ENCODE assay signal across 7 mouse cellular contexts in the genomic region with DNA sequence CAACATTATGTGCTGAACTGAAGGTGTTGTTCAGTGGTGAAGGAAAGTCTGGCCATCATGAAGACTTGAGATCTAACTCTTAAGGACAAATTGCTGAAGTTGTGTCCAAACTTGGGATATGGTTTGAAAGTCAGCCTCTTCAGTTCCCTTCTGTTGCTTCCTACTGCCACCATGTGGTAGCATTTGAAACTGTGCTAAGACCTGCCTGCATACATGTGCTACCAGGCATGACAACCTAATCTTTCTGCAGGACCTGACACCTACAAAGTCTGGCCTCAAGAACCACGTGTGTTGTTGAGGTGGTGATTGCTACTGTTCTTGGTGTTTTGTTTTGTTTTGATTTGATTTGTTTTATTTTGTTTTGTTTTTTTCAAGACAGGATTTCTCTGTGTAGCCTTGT. TPM values are rescaled to one million over a fixed set of nuclear protein-coding genes. Genes with fewer than 3 reads are reported as not detected.
A peak's percentile ranks its signal among the peaks of the same experiment; 100 is the strongest.
DNase-seq lines count a peak whose midpoint lies in the region; ATAC-seq and TF ChIP-seq lines count a peak whose summit lies in the region.

No protein-coding gene starts in this region.

- H3K4me2 ChIP-seq in liver, embryonic 13.5 days, result no peak overlapping the region

- ATAC-seq in liver, embryonic 13.5 days (ENCODE audit: low read depth), result no peak

- H3K27me3 ChIP-seq in C2C12 (ENCODE audit: control insufficient read depth, insufficient read depth, insufficient read length), result no peaks in the 10 kb centered on the region
- no peaks in the 10 kb centered on the region for H3K27me3 ChIP-seq in liver, embryonic 13.5 days

- H3K4me3 ChIP-seq in C2C12 (ENCODE audit: insufficient read depth, poor library complexity, severe bottlenecking), result no peak overlapping the region
- no peak overlapping the region for H3K4me3 ChIP-seq in liver, embryonic 13.5 days (replicated peaks)

- H3K36me3 ChIP-seq in C2C12 (ENCODE audit: control insufficient read depth, insufficient read depth), result no peaks in the 10 kb centered on the region
- H3K36me3 ChIP-seq in liver, embryonic 13.5 days, result no peaks in the 10 kb centered on the region

- H3K9me3 ChIP-seq in liver, embryonic 13.5 days (replicated peaks), result no peaks in the 10 kb centered on the region

- peak; percentile 35 for TF ChIP-seq CTCF in C2C12 (IDR thresholded peaks at IDR 0.05; ENCODE audit: control insufficient read depth, insufficient read depth, insufficient read length)

- no peak overlapping the region for H3K9ac ChIP-seq in liver, embryonic 13.5 days

- no peak overlapping the region for H3K27ac ChIP-seq in liver, embryonic 13.5 days

- no peak overlapping the region for H3ac ChIP-seq in C2C12 (ENCODE audit: control insufficient read depth, insufficient read length, low read depth)

- H3K4me1 ChIP-seq in liver, embryonic 13.5 days (replicated peaks), result no peaks in the 10 kb centered on the region

- WGBS in liver, embryonic 13.5 days (ENCODE audit: insufficient replicate concordance), result 15% methylated on average over 1 of the region's 1 CpGs

- no peaks in the 10 kb centered on the region for H3K79me2 ChIP-seq in C2C12 (ENCODE audit: control insufficient read depth, insufficient read depth)

- peak; percentile 6 for DNase-seq in Muller cell, postnatal 12 days (ENCODE audit: inconsistent ontology term)
- peak; percentile 82 for DNase-seq in cerebellum, adult 9-10 months
- peak; percentile 67 to 82 for DNase-seq in frontal cortex, postnatal 36 days (ENCODE audit: low spot score in 2 of 2)
- DNase-seq in kidney, postnatal 25 days, result peak; percentile 59 to 70
- DNase-seq in liver, embryonic 13.5 days, result peak; percentile 2
- peak; percentile 82 for DNase-seq in retina, postnatal 1 day

- no peaks in the 10 kb centered on the region for H3K79me3 ChIP-seq in C2C12 (ENCODE audit: low read depth)

TF ChIP-seq in C2C12, 6 proteins besides CTCF, POLR2A, EP300 and RAD21:
- TF ChIP-seq MAX (IDR thresholded peaks at IDR 0.05) (no peak), MYOD1 (IDR thresholded peaks at IDR 0.05; ENCODE audit: control insufficient read depth, insufficient read length, low read depth) (no peak), USF1 (IDR thresholded peaks at IDR 0.05; ENCODE audit: low read depth) (no peak), FOSL1 (IDR thresholded peaks at IDR 0.05; ENCODE audit: insufficient read depth, low read length, poor library complexity, severe bottlenecking) (no peak), CEBPB (IDR thresholded peaks at IDR 0.05; ENCODE audit: low read depth) (no peak), MYOG (IDR thresholded peaks at IDR 0.05; ENCODE audit: control insufficient read depth, extremely low read depth, insufficient read length) (no peak)

RNA-seq across cellular contexts. Expression of gene Adam4, which starts 19.6 kb away (rescaled TPM):
- 0.22 TPM for polyA plus RNA-seq in C2C12 (2012; fragmentation: generic; extraction: Trizol)
- 0.14 TPM in 2 replicates for polyA plus RNA-seq in liver, embryonic 13.5 days (2015; fragmentation: Nextera tagmentation; extraction: Ambion mirVana)

RNA-seq across cellular contexts. Expression of gene Gm4787, which starts 22.9 kb away (rescaled TPM):
- polyA plus RNA-seq in C2C12 (2012; fragmentation: generic; extraction: Trizol), result 0.08 TPM
- 0.06 and 0.07 TPM in 2 replicates for polyA plus RNA-seq in liver, embryonic 13.5 days (2015; fragmentation: Nextera tagmentation; extraction: Ambion mirVana)

Comparison
In these comparisons a context has a peak if more than half of its experiments do, and no peak if none do; other contexts are left out.
1. DNase-seq: peak in every context shown above with its lines; median percentile 82 in cerebellum, adult 9-10 months; 82 in retina, postnatal 1 day; 74 in frontal cortex, postnatal 36 days; 64 in kidney, postnatal 25 days; 6 in Muller cell, postnatal 12 days; 2 in liver, embryonic 13.5 days.